Mouse (Mus musculus) forebrain, embryonic 16.5 days (tissue): ENCODE data around the gene Gas2l2. TPM values are rescaled to one million over a fixed set of nuclear protein-coding genes. Genes with fewer than 3 reads are reported as not detected.

Experiments
- ATAC-seq: fragments of 200-750 bp; cut with Nextera tagmentation; 2 replicates; pipeline ENCODE4 v1.8.0; 2017; ENCODE audit warnings: mild to moderate bottlenecking, moderate library complexity
- H3K27ac ChIP-seq: fragments of 300-500 bp; sonication (generic); 2 replicates; pipeline ENCODE4 v1.5.1; 2014; ENCODE audit warnings: low read length, control low read depth
- H3K27me3 ChIP-seq: fragments of 300-500 bp; sonication (generic); replicated peaks from 2 replicates; pipeline ENCODE4 v1.6.1; 2014; ENCODE audit warnings: low read length; ENCODE audit not compliant: control insufficient read depth, insufficient read depth
- H3K36me3 ChIP-seq: fragments of 300-500 bp; sonication (generic); 2 replicates; pipeline ENCODE4 v1.6.1; 2014; ENCODE audit not compliant: control insufficient read depth, insufficient read depth
- H3K4me1 ChIP-seq: fragments of 300-500 bp; sonication (generic); replicated peaks from 2 replicates; pipeline ENCODE4 v1.6.1; 2014; ENCODE audit warnings: low read length; ENCODE audit not compliant: control insufficient read depth, insufficient read depth
- H3K4me2 ChIP-seq: fragments of 300-500 bp; sonication (generic); 2 replicates; pipeline ENCODE4 v1.6.1; 2014; ENCODE audit warnings: mild to moderate bottlenecking, low read length, control low read depth
- H3K4me3 ChIP-seq: fragments of 300-500 bp; sonication (generic); replicated peaks from 2 replicates; pipeline ENCODE4 v1.5.1; 2014; ENCODE audit warnings: mild to moderate bottlenecking, low read length, control low read depth
- H3K9ac ChIP-seq: fragments of 300-500 bp; sonication (generic); replicated peaks from 2 replicates; pipeline ENCODE4 v1.6.1; 2014; ENCODE audit warnings: low read depth, low read length, control low read depth
- H3K9me3 ChIP-seq: fragments of 300-500 bp; sonication (generic); 2 replicates; pipeline ENCODE4 v1.6.1; 2016; ENCODE audit warnings: low read length; ENCODE audit not compliant: control insufficient read depth
- WGBS: fragments of 180-500 bp; shearing (Covaris S2); extraction: QIAGEN DNeasy Blood & Tissue Kit; methylation state at CpG from one replicate; pipeline ENCODE4 v1.1.7; 2014; 5-methylcytosine and 5-hydroxymethylcytosine counted together
- polyA plus RNA-seq: library from polyadenylated mRNA; unstranded; fragments of >200 nt; fragmentation: Nextera tagmentation; extraction: Ambion mirVana; gene quantifications from 2 replicates; pipeline ENCODE4 v1.2.1, GENCODE M21; 2015

Gas2l2 gene
- polyA plus RNA-seq, 1 experiment from 2014 or later, result 0.81 TPM

- Histone ChIP-seq H3K4me1 (peaks cover 14% of the 10 kb centered on the region), H3K27ac (no peak overlapping the region), H3K36me3 (no peaks in the 10 kb centered on the region), H3K9ac (no peak overlapping the region), H3K4me2 (no peak overlapping the region), H3K27me3 (peaks cover 17% of the 10 kb centered on the region), H3K4me3 (no peak overlapping the region), H3K9me3 (no peaks in the 10 kb centered on the region)
- WGBS, result 72% methylated on average over 10 of the region's 10 CpGs
- no peak for ATAC-seq
These were observed 32.3 kb upstream of the Gas2l2 start for GRCm38 (mm10) chr11:83461462-83462027.

DNA sequence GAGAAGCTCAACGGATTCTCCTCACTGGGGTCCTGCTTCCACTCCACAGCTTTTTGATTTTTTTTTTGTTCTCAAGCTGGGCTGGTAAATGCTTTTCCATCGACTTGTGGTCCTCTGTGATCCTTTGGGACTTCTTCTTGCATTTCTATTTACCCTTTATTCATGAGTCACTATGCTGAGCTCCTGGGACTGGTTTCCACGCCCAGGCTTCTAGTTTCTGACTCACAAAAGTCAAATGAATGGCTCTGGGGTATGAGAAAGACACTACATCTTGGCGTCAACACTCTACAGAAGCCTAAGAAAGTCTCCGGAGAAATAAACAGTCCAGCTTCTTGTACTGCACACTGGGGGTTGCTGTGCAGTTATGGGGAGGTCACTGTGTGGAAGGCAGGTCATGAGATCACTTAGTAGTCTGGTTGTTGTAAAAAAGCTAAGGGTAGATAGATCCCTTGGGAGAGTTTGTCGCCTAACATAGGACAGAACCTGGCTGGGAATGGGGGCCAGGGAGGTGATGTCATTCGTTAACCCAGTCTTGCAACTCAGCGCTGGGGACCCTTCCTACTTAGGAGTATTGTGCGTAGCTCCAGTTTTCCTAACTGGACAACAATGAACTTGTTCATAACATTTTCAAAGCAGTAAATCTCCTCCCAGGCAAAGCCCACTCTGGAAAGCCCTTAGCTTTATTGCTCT, 28.8 kb upstream of the Gas2l2 start:
- Histone ChIP-seq H3K4me3 (no peak overlapping the region), H3K9me3 (no peaks in the 10 kb centered on the region), H3K27me3 (peaks cover 4% of the 10 kb centered on the region), H3K36me3 (no peaks in the 10 kb centered on the region), H3K4me1 (peaks cover 7% of the 10 kb centered on the region), H3K9ac (no peak overlapping the region), H3K27ac (no peak overlapping the region), H3K4me2 (no peak overlapping the region)
- ATAC-seq, result no peak
- 48% methylated on average over 9 of the region's 9 CpGs for WGBS

DNA sequence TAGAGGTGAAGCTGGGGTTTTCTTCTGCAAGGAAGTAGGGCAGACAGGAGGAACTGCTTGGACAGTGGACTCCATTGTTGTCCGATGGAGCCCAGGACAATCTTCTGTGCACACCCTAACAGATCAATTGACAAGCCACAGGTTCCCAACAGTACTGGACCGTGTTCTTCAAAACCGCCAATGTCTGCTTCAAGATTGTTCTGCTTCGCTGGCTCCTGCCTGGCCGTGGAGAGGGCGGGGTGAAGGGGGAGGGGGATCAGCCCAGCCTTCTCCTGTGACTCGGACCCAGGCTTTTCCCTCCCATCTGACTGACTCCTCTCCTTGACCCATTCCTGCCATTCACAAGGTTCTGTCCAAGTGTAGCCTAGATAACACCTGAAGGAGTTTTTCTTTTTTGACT, 28.0 kb upstream of the Gas2l2 start:
- Histone ChIP-seq H3K27ac (no peak overlapping the region), H3K36me3 (no peaks in the 10 kb centered on the region), H3K27me3 (peaks cover 3% of the 10 kb centered on the region), H3K4me3 (no peak overlapping the region), H3K4me1 (no peaks in the 10 kb centered on the region), H3K9me3 (no peaks in the 10 kb centered on the region), H3K4me2 (no peak overlapping the region), H3K9ac (no peak overlapping the region)
- ATAC-seq, result no peak
- 28% methylated on average over 7 of the region's 7 CpGs for WGBS

DNA sequence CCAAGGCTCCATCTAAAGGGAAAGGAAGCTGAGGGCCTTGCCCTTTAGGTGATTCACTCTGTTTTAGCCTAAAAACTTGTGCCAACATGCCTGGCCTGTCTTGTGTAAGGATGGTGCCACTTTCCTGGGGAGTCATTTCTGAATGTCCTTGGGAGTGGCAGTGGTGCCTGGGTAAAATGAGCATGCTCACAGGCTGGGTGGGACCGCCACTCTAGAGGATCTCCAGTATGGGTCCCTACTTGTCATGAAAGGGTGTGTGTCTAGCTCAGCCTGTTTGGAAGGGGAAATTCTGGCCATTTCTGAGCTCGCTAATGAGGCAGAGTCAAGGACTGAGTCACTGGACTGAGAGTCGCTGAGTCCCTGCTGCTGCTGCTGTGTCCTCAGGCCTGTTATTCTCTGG, 26.4 kb upstream of the Gas2l2 start:
- WGBS, result 71% methylated on average over 3 of the region's 3 CpGs
- ATAC-seq, result no peak

GRCm38 (mm10) chr11:83454548-83454947, 25.3 kb upstream of the Gas2l2 start:
- Histone ChIP-seq H3K9me3 (no peaks in the 10 kb centered on the region), H3K36me3 (no peaks in the 10 kb centered on the region), H3K4me3 (no peak overlapping the region), H3K9ac (no peak overlapping the region), H3K27me3 (no peaks in the 10 kb centered on the region), H3K4me2 (no peak overlapping the region), H3K27ac (no peak overlapping the region), H3K4me1 (no peaks in the 10 kb centered on the region)
- ATAC-seq, result no peak
- WGBS, result 31% methylated on average over 4 of the region's 4 CpGs

More for the DNA sequence above, 26.4 kb upstream of the Gas2l2 start:
- H3K4me2 ChIP-seq, result no peak overlapping the region
- H3K36me3 ChIP-seq, result no peaks in the 10 kb centered on the region
- no peaks in the 10 kb centered on the region for H3K9me3 ChIP-seq
- no peaks in the 10 kb centered on the region for H3K27me3 ChIP-seq
- no peak overlapping the region for H3K9ac ChIP-seq
- no peak overlapping the region for H3K4me3 ChIP-seq
- H3K4me1 ChIP-seq, result no peaks in the 10 kb centered on the region
- H3K27ac ChIP-seq, result no peak overlapping the region

DNA sequence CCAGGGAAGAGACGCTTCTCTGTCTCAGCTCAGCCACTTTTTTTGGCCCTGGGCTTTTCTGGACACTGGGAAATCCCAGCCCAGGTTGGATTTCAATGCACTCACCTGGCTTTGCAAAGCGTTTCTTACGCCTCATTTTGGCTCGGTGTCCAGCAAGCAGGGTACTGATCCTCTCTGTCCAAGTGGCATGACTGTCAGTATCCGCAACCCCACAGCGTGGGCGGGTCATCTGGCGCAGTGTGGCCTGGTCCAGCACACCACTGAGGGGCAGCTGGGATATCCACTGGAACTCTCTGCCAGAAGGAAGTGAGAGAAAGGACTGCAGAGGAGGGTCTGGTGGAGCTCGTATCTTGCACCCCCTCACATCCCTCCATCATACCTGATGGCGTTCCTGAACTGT, 22.0 kb upstream of the Gas2l2 start:
- Histone ChIP-seq H3K4me2 (no peak overlapping the region), H3K9me3 (no peaks in the 10 kb centered on the region), H3K27ac (no peak overlapping the region), H3K36me3 (no peaks in the 10 kb centered on the region), H3K27me3 (no peaks in the 10 kb centered on the region; the same call in 1 of the 2 replicates), H3K4me1 (peaks cover 9% of the 10 kb centered on the region), H3K9ac (no peak overlapping the region), H3K4me3 (no peak overlapping the region)
- no peak for ATAC-seq
- WGBS, result 89% methylated on average over 10 of the region's 10 CpGs

- Histone ChIP-seq H3K4me1 (peaks cover 9% of the 10 kb centered on the region), H3K27ac (no peak overlapping the region), H3K4me2 (no peak overlapping the region), H3K27me3 (peaks cover under 1% of the 10 kb centered on the region), H3K36me3 (no peaks in the 10 kb centered on the region), H3K4me3 (no peak overlapping the region), H3K9ac (no peak overlapping the region), H3K9me3 (no peaks in the 10 kb centered on the region)
- WGBS, result 6% methylated on average over 1 of the region's 1 CpGs
- ATAC-seq, result no peak
These were observed 21.3 kb upstream of the Gas2l2 start for GRCm38 (mm10) chr11:83450550-83450949.

GRCm38 (mm10) chr11:83449298-83449697, 20.0 kb upstream of the Gas2l2 start:
- Histone ChIP-seq H3K4me3 (no peak overlapping the region), H3K36me3 (no peaks in the 10 kb centered on the region), H3K9ac (no peak overlapping the region), H3K4me1 (peaks cover 13% of the 10 kb centered on the region), H3K27me3 (peaks cover 13% of the 10 kb centered on the region), H3K9me3 (no peaks in the 10 kb centered on the region), H3K4me2 (no peak overlapping the region), H3K27ac (no peak overlapping the region)
- ATAC-seq, result no peak
- WGBS, result 71% methylated on average over 4 of the region's 4 CpGs

DNA sequence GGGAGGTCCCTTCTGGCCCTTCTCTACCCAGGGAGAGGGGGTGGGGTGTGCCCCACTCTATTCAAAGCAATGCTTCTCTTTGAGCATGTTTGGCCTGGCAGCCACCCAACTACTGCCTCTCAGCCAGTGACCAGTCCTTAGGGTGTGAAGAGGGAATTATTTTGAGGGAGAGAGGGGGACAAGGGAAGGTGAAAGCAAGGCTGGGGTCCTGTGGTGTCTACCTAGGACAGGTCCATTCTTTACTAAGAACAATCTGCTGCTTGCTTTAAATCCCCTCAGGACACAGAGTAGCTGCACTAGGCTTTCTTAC, 19.6 kb upstream of the Gas2l2 start:
- Histone ChIP-seq H3K4me2 (no peak overlapping the region), H3K9ac (no peak overlapping the region), H3K9me3 (no peaks in the 10 kb centered on the region), H3K36me3 (no peaks in the 10 kb centered on the region), H3K27ac (no peak overlapping the region), H3K27me3 (peaks cover 17% of the 10 kb centered on the region), H3K4me1 (peaks cover 13% of the 10 kb centered on the region), H3K4me3 (no peak overlapping the region)
- peak; percentile 15; the same call in 1 of the 2 replicates for ATAC-seq
